Mouse (Mus musculus): ENCODE measurements around the gene Ptpre. TPM values are rescaled to one million over a fixed set of nuclear protein-coding genes. Genes with fewer than 3 reads are reported as not detected.

The Ptpre gene
- polyA plus RNA-seq, 1 experiment: 21.2 TPM

- no peaks in the 10 kb centered on the region for H3K27me3 ChIP-seq (ENCODE audit: control insufficient read depth, insufficient read depth, low read length)
- no peak for DNase-seq
- TF ChIP-seq POLR2A (IDR thresholded peaks at IDR 0.05; ENCODE audit: borderline replicate concordance, insufficient read depth, low read length) (no peak), CTCF (IDR thresholded peaks at IDR 0.05; ENCODE audit: borderline replicate concordance, insufficient read depth, low read depth, low read length) (no peak)
- no peak overlapping the region for H3K4me3 ChIP-seq (replicated peaks; ENCODE audit: insufficient read depth, low read depth, low read length)
- peaks cover 10% of the 10 kb centered on the region; the same call in 1 of the 2 replicates for H3K4me1 ChIP-seq (ENCODE audit: control insufficient read depth, insufficient read depth, low read length)
- H3K27ac ChIP-seq (ENCODE audit: insufficient read depth, low read length): no peak overlapping the region
- 85% methylated on average over 1 of the region's 1 CpGs for WGBS
Observed at GRCm38 (mm10) chr7:135585125-135585687, 47.9 kb downstream of the Ptpre start.

GRCm38 (mm10) chr7:135586402-135586801 lies 49.1 kb downstream of the Ptpre start:
- TF ChIP-seq CTCF (IDR thresholded peaks at IDR 0.05; ENCODE audit: borderline replicate concordance, insufficient read depth, low read depth, low read length): no peak
- no peak for TF ChIP-seq POLR2A (IDR thresholded peaks at IDR 0.05; ENCODE audit: borderline replicate concordance, insufficient read depth, low read length)
- H3K27ac ChIP-seq (ENCODE audit: insufficient read depth, low read length): no peak overlapping the region
- no peak for DNase-seq
- no peak overlapping the region for H3K4me3 ChIP-seq (replicated peaks; ENCODE audit: insufficient read depth, low read depth, low read length)
- 60% methylated on average over 4 of the region's 4 CpGs for WGBS
- no peaks in the 10 kb centered on the region for H3K27me3 ChIP-seq (ENCODE audit: control insufficient read depth, insufficient read depth, low read length)
- H3K4me1 ChIP-seq (ENCODE audit: control insufficient read depth, insufficient read depth, low read length): peaks cover 7% of the 10 kb centered on the region; the same call in 1 of the 2 replicates

- 15% methylated on average over 2 of the region's 2 CpGs for WGBS
- peaks cover 7% of the 10 kb centered on the region; the same call in 1 of the 2 replicates for H3K4me1 ChIP-seq (ENCODE audit: control insufficient read depth, insufficient read depth, low read length)
- no peak for TF ChIP-seq POLR2A (IDR thresholded peaks at IDR 0.05; ENCODE audit: borderline replicate concordance, insufficient read depth, low read length)
- TF ChIP-seq CTCF (IDR thresholded peaks at IDR 0.05; ENCODE audit: borderline replicate concordance, insufficient read depth, low read depth, low read length): no peak
- peak; percentile 62 to 75 for DNase-seq
- H3K4me3 ChIP-seq (replicated peaks; ENCODE audit: insufficient read depth, low read depth, low read length): no peak overlapping the region
- H3K27ac ChIP-seq (ENCODE audit: insufficient read depth, low read length): no peak overlapping the region
- H3K27me3 ChIP-seq (ENCODE audit: control insufficient read depth, insufficient read depth, low read length): no peaks in the 10 kb centered on the region
Observed at GRCm38 (mm10) chr7:135587821-135588575, 50.7 kb downstream of the Ptpre start.

- WGBS: 76% methylated on average over 8 of the region's 8 CpGs
- H3K4me1 ChIP-seq (ENCODE audit: control insufficient read depth, insufficient read depth, low read length): peaks cover 7% of the 10 kb centered on the region; the same call in 1 of the 2 replicates
- TF ChIP-seq POLR2A (IDR thresholded peaks at IDR 0.05; ENCODE audit: borderline replicate concordance, insufficient read depth, low read length) (no peak), CTCF (IDR thresholded peaks at IDR 0.05; ENCODE audit: borderline replicate concordance, insufficient read depth, low read depth, low read length) (no peak)
- H3K27me3 ChIP-seq (ENCODE audit: control insufficient read depth, insufficient read depth, low read length): no peaks in the 10 kb centered on the region
- no peak overlapping the region for H3K27ac ChIP-seq (ENCODE audit: insufficient read depth, low read length)
- no peak for DNase-seq
- no peak overlapping the region for H3K4me3 ChIP-seq (replicated peaks; ENCODE audit: insufficient read depth, low read depth, low read length)
Observed at GRCm38 (mm10) chr7:135588620-135589309, 51.5 kb downstream of the Ptpre start.

GRCm38 (mm10) chr7:135591461-135591860 lies 54.2 kb downstream of the Ptpre start:
- no peak overlapping the region for H3K4me3 ChIP-seq (replicated peaks; ENCODE audit: insufficient read depth, low read depth, low read length)
- DNase-seq: no peak
- peaks cover 7% of the 10 kb centered on the region; the same call in 1 of the 2 replicates for H3K4me1 ChIP-seq (ENCODE audit: control insufficient read depth, insufficient read depth, low read length)
- no peak overlapping the region for H3K27ac ChIP-seq (ENCODE audit: insufficient read depth, low read length)
- WGBS: 93% methylated on average over 2 of the region's 2 CpGs
- H3K27me3 ChIP-seq (ENCODE audit: control insufficient read depth, insufficient read depth, low read length): no peaks in the 10 kb centered on the region
- no peak for TF ChIP-seq CTCF (IDR thresholded peaks at IDR 0.05; ENCODE audit: borderline replicate concordance, insufficient read depth, low read depth, low read length)

GRCm38 (mm10) chr7:135593286-135593685 lies 56.0 kb downstream of the Ptpre start:
- no peak for TF ChIP-seq CTCF (IDR thresholded peaks at IDR 0.05; ENCODE audit: borderline replicate concordance, insufficient read depth, low read depth, low read length)
- TF ChIP-seq POLR2A (IDR thresholded peaks at IDR 0.05; ENCODE audit: borderline replicate concordance, insufficient read depth, low read length): no peak
- no peak for DNase-seq
- no peaks in the 10 kb centered on the region for H3K27me3 ChIP-seq (ENCODE audit: control insufficient read depth, insufficient read depth, low read length)
- H3K4me3 ChIP-seq (replicated peaks; ENCODE audit: insufficient read depth, low read depth, low read length): no peak overlapping the region
- H3K27ac ChIP-seq (ENCODE audit: insufficient read depth, low read length): no peak overlapping the region
- peaks cover 12% of the 10 kb centered on the region; the same call in 1 of the 2 replicates for H3K4me1 ChIP-seq (ENCODE audit: control insufficient read depth, insufficient read depth, low read length)
- WGBS: 88% methylated on average over 5 of the region's 5 CpGs

- no peak overlapping the region for H3K4me3 ChIP-seq (replicated peaks; ENCODE audit: insufficient read depth, low read depth, low read length)
- no peak for TF ChIP-seq CTCF (IDR thresholded peaks at IDR 0.05; ENCODE audit: borderline replicate concordance, insufficient read depth, low read depth, low read length)
- no peak for TF ChIP-seq POLR2A (IDR thresholded peaks at IDR 0.05; ENCODE audit: borderline replicate concordance, insufficient read depth, low read length)
- no peaks in the 10 kb centered on the region for H3K27me3 ChIP-seq (ENCODE audit: control insufficient read depth, insufficient read depth, low read length)
- H3K4me1 ChIP-seq (ENCODE audit: control insufficient read depth, insufficient read depth, low read length): peaks cover 9% of the 10 kb centered on the region; the same call in 1 of the 2 replicates
- no peak overlapping the region for H3K27ac ChIP-seq (ENCODE audit: insufficient read depth, low read length)
- no peak for DNase-seq
- 92% methylated on average over 3 of the region's 3 CpGs for WGBS
Observed at GRCm38 (mm10) chr7:135593825-135594224, 56.5 kb downstream of the Ptpre start.
